Mouse (Mus musculus): ENCODE measurements around the gene Arrdc2.

The Arrdc2 gene

GRCm38 (mm10) chr8:70804481-70805206 is 34.9 kb downstream of the Arrdc2 start, which contains the start of gene Mast3:
Gene Mast3, minus strand, starts transcription at chr8:70805054.
- DNase-seq: peak; percentile 79

DNA sequence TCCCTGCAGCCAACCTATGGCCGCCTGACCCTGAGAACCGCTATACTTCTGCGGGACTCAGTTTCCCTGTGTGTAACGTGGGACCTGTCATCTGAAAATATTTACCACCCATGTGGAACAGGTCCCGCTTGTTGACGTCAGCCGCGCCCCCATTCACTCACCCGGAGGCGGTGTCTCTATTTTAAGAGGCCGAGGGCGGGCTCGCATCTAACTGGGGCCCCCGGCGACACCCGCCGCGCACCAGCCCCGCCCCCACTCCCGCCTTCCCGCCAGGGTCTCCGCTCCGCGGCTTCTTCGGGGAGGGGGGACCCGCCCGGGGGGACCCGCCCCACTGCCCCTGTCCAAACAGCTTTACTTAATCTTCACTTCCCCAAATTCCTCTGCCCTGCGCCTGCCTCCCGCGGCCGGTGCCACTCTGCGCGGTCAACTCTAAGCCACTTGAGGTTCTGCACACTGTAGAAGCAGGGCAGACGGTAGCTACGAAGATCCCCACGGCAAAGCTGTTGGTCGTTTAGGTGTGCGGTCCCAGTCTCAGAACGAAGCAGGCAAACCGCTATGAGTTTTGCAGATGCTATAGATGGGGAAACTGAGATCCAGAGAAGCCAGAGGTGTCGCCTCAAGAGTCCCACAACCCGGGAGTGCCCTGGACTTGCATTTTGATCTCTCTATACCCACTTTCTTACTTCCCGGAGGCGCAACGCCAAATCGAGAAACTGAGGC is 35.6 kb downstream of the Arrdc2 start:
- peak; percentile 29 for DNase-seq

- DNase-seq: no peak
Observed at GRCm38 (mm10) chr8:70802786-70803510, 36.6 kb downstream of the Arrdc2 start.

DNA sequence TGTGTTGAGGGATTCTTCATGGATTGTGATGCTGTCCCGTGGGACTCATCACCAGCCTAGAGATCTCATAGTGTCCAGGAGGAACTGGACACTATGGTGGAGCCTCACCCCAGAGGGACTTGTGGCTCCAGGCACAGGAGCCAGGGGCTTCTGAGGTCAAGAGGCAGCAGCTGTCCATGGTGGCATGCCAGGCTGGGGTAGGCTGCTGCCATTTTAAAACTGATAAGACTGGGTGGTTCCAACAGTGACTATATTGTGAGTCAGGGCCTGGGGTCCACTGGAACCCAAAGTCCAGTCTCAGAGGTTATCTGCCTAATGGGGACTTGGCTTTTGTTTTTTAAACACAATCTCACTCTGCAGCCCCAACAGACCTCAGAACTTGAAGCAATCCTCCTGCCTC is 37.7 kb downstream of the Arrdc2 start:
- DNase-seq: no peak

- no peak for DNase-seq
Observed at GRCm38 (mm10) chr8:70801156-70801555, 38.4 kb downstream of the Arrdc2 start.

DNA sequence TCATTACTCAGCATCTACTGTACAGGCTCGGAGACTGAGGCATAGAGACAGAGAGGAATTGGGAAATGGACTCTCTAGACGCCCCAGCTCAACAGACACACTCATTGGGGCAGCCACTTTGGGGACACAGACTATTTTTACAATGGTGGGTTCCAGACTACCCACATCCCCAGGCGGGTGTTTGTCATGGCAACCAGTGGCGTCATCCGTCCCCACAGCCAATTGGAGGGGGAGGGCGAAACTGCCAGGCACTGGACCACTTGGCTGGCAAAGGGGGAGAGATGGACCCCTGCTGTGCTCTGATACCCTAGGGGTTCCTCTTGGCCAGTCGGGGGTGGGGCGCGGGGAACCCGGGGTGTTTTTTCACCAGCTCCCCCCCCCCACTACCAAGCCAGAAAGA is 38.9 kb downstream of the Arrdc2 start:
- DNase-seq: no peak

GRCm38 (mm10) chr8:70798281-70798680 is 41.2 kb downstream of the Arrdc2 start:
- DNase-seq: peak; percentile 62

GRCm38 (mm10) chr8:70797081-70798070 is 42.1 kb downstream of the Arrdc2 start:
- peak; percentile 94 for DNase-seq

- DNase-seq: no peak
Observed at GRCm38 (mm10) chr8:70796403-70797080, 43.0 kb downstream of the Arrdc2 start.

DNA sequence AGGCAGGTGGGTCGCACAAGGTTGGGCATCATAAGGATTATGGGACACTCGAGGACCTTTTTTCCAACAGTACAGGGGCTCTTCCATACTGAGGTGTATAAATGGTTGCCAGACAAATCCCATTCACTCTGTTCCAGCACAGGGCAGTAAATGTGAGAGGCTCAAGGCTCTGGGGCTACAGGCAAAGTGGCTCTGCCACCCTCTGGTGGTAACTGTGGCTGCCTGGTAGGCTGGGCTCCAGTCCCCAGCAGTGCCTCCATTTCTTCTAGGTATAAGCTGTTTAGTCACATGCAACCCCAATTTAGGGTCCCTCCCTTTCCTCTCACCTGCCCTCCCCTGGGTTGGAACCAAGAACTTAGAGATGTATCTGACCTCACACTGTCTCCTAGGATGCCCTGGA is 44.1 kb downstream of the Arrdc2 start:
- DNase-seq: no peak

GRCm38 (mm10) chr8:70794215-70794614 is 45.3 kb downstream of the Arrdc2 start:
- DNase-seq: no peak

DNA sequence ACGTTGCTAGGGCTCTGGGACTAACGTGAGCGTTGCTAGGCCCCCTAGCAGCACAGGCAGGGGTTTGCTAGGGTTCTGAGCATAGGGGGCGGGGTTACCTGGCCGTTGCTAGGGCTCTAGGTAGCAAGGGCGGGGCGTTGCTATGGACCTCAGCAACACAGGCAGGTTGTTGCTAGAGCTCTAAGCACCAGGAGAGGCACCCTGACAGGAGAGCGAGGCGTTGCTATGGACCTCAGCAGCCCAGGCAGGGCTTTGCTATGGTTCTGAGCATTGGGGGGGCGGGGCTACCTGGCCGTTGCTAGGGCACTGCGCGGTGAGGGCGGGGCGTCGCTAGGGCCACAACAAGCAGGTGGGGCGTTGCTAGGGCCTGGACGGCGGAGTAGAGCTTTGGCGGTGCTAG is 46.8 kb downstream of the Arrdc2 start:
- DNase-seq: peak; percentile 97

- DNase-seq: peak; percentile 97
Observed at GRCm38 (mm10) chr8:70791975-70792691, 47.4 kb downstream of the Arrdc2 start.

- peak; percentile 43 for DNase-seq
Observed at GRCm38 (mm10) chr8:70791294-70791701, 48.2 kb downstream of the Arrdc2 start.

- DNase-seq: no peak
Observed at GRCm38 (mm10) chr8:70790846-70791245, 48.7 kb downstream of the Arrdc2 start.

DNA sequence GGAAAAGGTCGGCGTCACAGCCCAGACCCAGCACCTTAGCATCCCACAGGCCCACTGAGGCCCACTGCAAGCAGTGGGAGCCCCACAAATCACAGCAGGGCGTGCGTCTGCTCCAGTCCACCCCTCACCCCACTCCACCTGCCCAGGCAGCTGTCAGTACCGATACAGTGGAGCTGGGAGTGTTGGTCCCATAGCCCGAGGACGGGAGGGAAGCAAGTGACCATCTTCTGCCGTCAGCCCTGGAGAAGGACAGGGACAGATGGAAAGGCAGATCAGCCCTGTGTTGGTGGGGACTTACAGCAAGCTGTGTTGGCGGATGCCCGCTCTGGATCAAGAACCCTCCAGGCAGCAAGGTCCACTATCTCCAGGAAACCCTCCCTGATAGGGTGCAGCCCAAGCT is 50.5 kb downstream of the Arrdc2 start:
- no peak for DNase-seq

- peak; percentile 43 for DNase-seq
Observed at GRCm38 (mm10) chr8:70787941-70788667, 51.4 kb downstream of the Arrdc2 start.

DNA sequence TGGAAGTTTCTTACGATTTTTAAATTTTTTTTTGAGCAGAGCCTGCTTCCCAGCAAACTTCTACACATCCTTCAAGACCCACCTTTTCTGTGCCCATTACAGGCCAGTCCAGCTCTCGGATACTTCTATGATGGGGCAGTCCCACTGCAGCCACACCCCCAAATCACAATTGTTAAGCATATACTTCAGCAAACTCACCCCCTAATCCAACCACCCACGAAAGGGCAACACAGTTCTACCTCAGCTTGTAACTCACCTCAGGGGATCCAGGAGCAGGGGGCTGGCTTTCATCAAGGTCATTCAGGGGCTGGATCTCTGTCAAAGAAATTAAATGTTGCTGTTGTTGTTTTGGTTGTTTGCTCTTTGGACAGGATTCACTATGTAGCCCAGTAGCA is 52.5 kb downstream of the Arrdc2 start:
- DNase-seq: no peak

GRCm38 (mm10) chr8:70786291-70787050 is 53.0 kb downstream of the Arrdc2 start:
- DNase-seq: no peak
